Mouse (Mus musculus) liver (tissue): ENCODE results near the gene Fam205c.
A peak's percentile ranks its signal among the peaks of the same experiment; 100 is the strongest.
"Not testable (repeated sequence)": the region's sequence is repeated elsewhere in the genome, so short reads cannot be mapped to it uniquely, and the experiment has no call there.

Experiments used
- DNase-seq: peaks from one replicate; pipeline ENCODE4 v3.0.0-alpha.2; 2020; ENCODE audit warnings: mixed read lengths

Fam205c gene

GRCm38 (mm10) chr4:42876586-42877291 is 2.7 kb upstream of the Fam205c start:
- peak; percentile 75 for DNase-seq

GRCm38 (mm10) chr4:42872746-42873435 is 1.1 kb downstream of the Fam205c start:
- no peak for DNase-seq

- DNase-seq = no peak
These were observed 1.9 kb downstream of the Fam205c start for GRCm38 (mm10) chr4:42872151-42872550.

- DNase-seq = no peak
These were observed 3.3 kb downstream of the Fam205c start for GRCm38 (mm10) chr4:42870748-42871147.

GRCm38 (mm10) chr4:42868193-42868592 is 5.8 kb downstream of the Fam205c start:
- no peak for DNase-seq

DNA sequence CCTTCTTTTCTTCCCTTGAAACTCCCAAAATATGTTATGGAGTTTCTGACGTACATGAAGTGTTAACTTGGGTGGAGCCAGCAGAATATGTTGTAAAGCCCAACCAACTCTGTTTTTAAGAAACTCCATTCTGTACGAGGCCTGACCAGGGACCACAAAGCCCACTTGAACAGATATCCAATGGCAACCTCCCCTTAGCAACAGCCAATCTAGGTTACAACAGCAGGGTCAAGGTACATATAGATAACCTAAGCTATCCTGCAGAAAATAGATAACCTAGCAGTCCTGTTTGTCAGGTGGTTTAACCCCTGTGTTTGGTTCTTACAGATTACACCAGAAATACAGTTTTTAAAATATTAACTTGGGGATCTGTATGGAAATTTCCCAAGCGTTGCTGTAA is 6.6 kb downstream of the Fam205c start:
- peak; percentile 63 for DNase-seq

GRCm38 (mm10) chr4:42863487-42863886 is 10.5 kb downstream of the Fam205c start:
- DNase-seq = peak; percentile 80

- peak; percentile 92 for DNase-seq
These were observed 13.6 kb downstream of the Fam205c start for GRCm38 (mm10) chr4:42860483-42860882.

DNA sequence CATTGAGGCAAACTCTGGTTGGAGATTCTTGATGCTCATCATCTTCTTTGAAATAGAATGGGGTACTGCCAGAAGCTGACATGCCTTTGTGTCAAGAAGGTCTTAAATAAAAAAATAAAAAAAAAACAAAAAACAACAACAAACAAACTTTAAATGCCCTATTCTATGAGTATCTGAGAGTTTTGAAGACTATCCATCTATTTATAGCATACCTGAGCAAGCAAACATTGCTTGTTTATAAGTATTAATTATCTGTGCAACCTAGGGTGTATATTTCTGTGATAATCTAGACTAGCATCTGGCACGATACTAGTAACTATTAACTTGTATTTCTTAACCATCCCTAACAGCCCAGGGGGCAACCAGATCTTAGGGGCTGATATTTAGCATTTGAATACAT is 17.4 kb downstream of the Fam205c start, which contains the start of gene Gm12394:
Gm12394 (minus strand) TSS at position 101 of the 400 bp plus-strand sequence.
- not testable (repeated sequence) for DNase-seq

GRCm38 (mm10) chr4:42853788-42854187 is 20.2 kb downstream of the Fam205c start, which contains the start of gene Fam205a1:
Gene Fam205a1 (minus strand): TSS chr4:42853888.
- DNase-seq = not testable (repeated sequence)
